Mouse (Mus musculus) lung, embryonic 14.5 days (tissue): ENCODE data around the gene Plppr2. TPM values are rescaled to one million over a fixed set of nuclear protein-coding genes. Genes with fewer than 3 reads are reported as not detected.
A peak's percentile ranks its signal among the peaks of the same experiment; 100 is the strongest.

Experiments used
- ATAC-seq: fragments of 200-750 bp; cut with Nextera tagmentation; 2 replicates; pipeline ENCODE4 v1.8.0; 2017; ENCODE audit warnings: mild to moderate bottlenecking, moderate TSS enrichment, moderate library complexity; ENCODE audit not compliant: insufficient read depth
- DNase-seq: peaks from one replicate; pipeline ENCODE4 v3.0.0-alpha.2; 2015
- H3K27ac ChIP-seq: fragments of 300-500 bp; sonication (generic); 2 replicates; pipeline ENCODE4 v1.5.1; 2014; ENCODE audit warnings: low read depth, mild to moderate bottlenecking, moderate library complexity
- H3K27me3 ChIP-seq: fragments of 300-500 bp; sonication (generic); 2 replicates; pipeline ENCODE4 v1.6.1; 2014; ENCODE audit warnings: low read length, control low read depth; ENCODE audit not compliant: insufficient read depth
- H3K36me3 ChIP-seq: fragments of 300-500 bp; sonication (generic); 2 replicates; pipeline ENCODE4 v1.6.1; 2014; ENCODE audit warnings: control low read depth; ENCODE audit not compliant: insufficient read depth
- H3K4me1 ChIP-seq: fragments of 300-500 bp; sonication (generic); 2 replicates; pipeline ENCODE4 v1.6.1; 2014; ENCODE audit warnings: antibody characterized with exemption, control low read depth; ENCODE audit not compliant: insufficient read depth
- H3K4me2 ChIP-seq: fragments of 300-500 bp; sonication (generic); 2 replicates; pipeline ENCODE4 v1.6.1; 2014; ENCODE audit warnings: mild to moderate bottlenecking
- H3K4me3 ChIP-seq: fragments of 300-500 bp; sonication (generic); 2 replicates; pipeline ENCODE4 v1.5.1; 2014; ENCODE audit warnings: low read depth, low read length
- H3K9ac ChIP-seq: fragments of 300-500 bp; sonication (generic); 2 replicates; pipeline ENCODE4 v1.6.1; 2014
- H3K9me3 ChIP-seq: fragments of 300-500 bp; sonication (generic); 2 replicates; pipeline ENCODE4 v1.6.1; 2016; ENCODE audit warnings: low read depth, low read length, control low read depth
- CTCF ChIP-seq: IDR thresholded peaks from 2 replicates; pipeline ENCODE4 v1.5.1; 2016; ENCODE audit warnings: antibody characterized with exemption, low read depth
- WGBS: fragments of 180-500 bp; shearing (Covaris S2); extraction: QIAGEN DNeasy Blood & Tissue Kit; methylation state at CpG from one replicate; pipeline ENCODE4 v1.1.7; 2014; 5-methylcytosine and 5-hydroxymethylcytosine counted together
- polyA plus RNA-seq: library from polyadenylated mRNA; unstranded; fragments of >200 nt; fragmentation: Nextera tagmentation; extraction: Ambion mirVana; gene quantifications from 2 replicates; pipeline ENCODE4 v1.2.1, GENCODE M21; 2014

Gene Plppr2
- polyA plus RNA-seq, 1 experiment from 2014 or later = 10.2 TPM

GRCm38 (mm10) chr9:21932006-21932405, 4.8 kb upstream of the Plppr2 start:
- Histone ChIP-seq H3K27ac (no peak overlapping the region), H3K4me2 (no peak overlapping the region), H3K4me3 (no peak overlapping the region), H3K9ac (no peak overlapping the region), H3K27me3 (no peaks in the 10 kb centered on the region), H3K36me3 (no peaks in the 10 kb centered on the region), H3K9me3 (no peaks in the 10 kb centered on the region), H3K4me1 (no peaks in the 10 kb centered on the region)
- no peak for TF ChIP-seq CTCF
- no peak for ATAC-seq
- 52% methylated on average over 2 of the region's 2 CpGs for WGBS
- no peak for DNase-seq

GRCm38 (mm10) chr9:21932445-21933137, 4.2 kb upstream of the Plppr2 start:
- DNase-seq = no peak

GRCm38 (mm10) chr9:21934021-21934420, 2.8 kb upstream of the Plppr2 start:
- Histone ChIP-seq H3K27me3 (no peaks in the 10 kb centered on the region), H3K4me2 (no peak overlapping the region), H3K9ac (no peak overlapping the region), H3K27ac (no peak overlapping the region), H3K4me1 (peaks cover 3% of the 10 kb centered on the region; the same call in 1 of the 2 replicates), H3K4me3 (no peak overlapping the region), H3K9me3 (no peaks in the 10 kb centered on the region), H3K36me3 (no peaks in the 10 kb centered on the region)
- no peak for ATAC-seq
- no peak for DNase-seq
- no peak for TF ChIP-seq CTCF
- 83% methylated on average over 12 of the region's 12 CpGs for whole genome bisulfite sequencing

More at GRCm38 (mm10) chr9:21932445-21933137, 4.2 kb upstream of the Plppr2 start:
- H3K9me3 ChIP-seq = no peaks in the 10 kb centered on the region
- H3K4me1 ChIP-seq = peaks cover under 1% of the 10 kb centered on the region; the same call in 1 of the 2 replicates
- no peak overlapping the region for H3K4me2 ChIP-seq
- no peak for ATAC-seq
- no peak overlapping the region for H3K4me3 ChIP-seq
- no peak overlapping the region for H3K9ac ChIP-seq
- no peak overlapping the region for H3K27ac ChIP-seq
- no peak for TF ChIP-seq CTCF
- H3K36me3 ChIP-seq = no peaks in the 10 kb centered on the region
- H3K27me3 ChIP-seq = no peaks in the 10 kb centered on the region
- 56% methylated on average over 12 of the region's 12 CpGs for WGBS

GRCm38 (mm10) chr9:21935466-21936131, 1.2 kb upstream of the Plppr2 start:
- no peak for TF ChIP-seq CTCF
- peaks cover 3% of the 10 kb centered on the region; the same call in 1 of the 2 replicates for H3K4me1 ChIP-seq
- no peak overlapping the region for H3K27ac ChIP-seq
- no peaks in the 10 kb centered on the region for H3K27me3 ChIP-seq
- no peak overlapping the region for H3K9ac ChIP-seq
- 74% methylated on average over 7 of the region's 7 CpGs for WGBS
- H3K36me3 ChIP-seq = no peaks in the 10 kb centered on the region
- H3K9me3 ChIP-seq = no peaks in the 10 kb centered on the region
- DNase-seq (no peak), ATAC-seq (no peak)
- H3K4me2 ChIP-seq = no peak overlapping the region
- no peak overlapping the region for H3K4me3 ChIP-seq

GRCm38 (mm10) chr9:21937711-21938175, 910 bp downstream of the Plppr2 start:
- Histone ChIP-seq H3K9ac (no peak overlapping the region), H3K4me3 (peak overlapping the region; percentile 52; the same call in 1 of the 2 replicates), H3K27ac (no peak overlapping the region), H3K9me3 (no peaks in the 10 kb centered on the region), H3K4me2 (peak overlapping the region; percentile 75), H3K36me3 (no peaks in the 10 kb centered on the region), H3K4me1 (peaks cover 3% of the 10 kb centered on the region; the same call in 1 of the 2 replicates), H3K27me3 (no peaks in the 10 kb centered on the region)
- no peak for DNase-seq
- no peak for ATAC-seq
- no peak for TF ChIP-seq CTCF
- 77% methylated on average over 4 of the region's 4 CpGs for WGBS

GRCm38 (mm10) chr9:21938234-21938855, 1.5 kb downstream of the Plppr2 start:
- H3K27me3 ChIP-seq = no peaks in the 10 kb centered on the region
- H3K36me3 ChIP-seq = no peaks in the 10 kb centered on the region
- H3K27ac ChIP-seq = no peak overlapping the region
- peaks cover 3% of the 10 kb centered on the region; the same call in 1 of the 2 replicates for H3K4me1 ChIP-seq
- WGBS = 79% methylated on average over 4 of the region's 4 CpGs
- no peak overlapping the region for H3K4me3 ChIP-seq
- ATAC-seq (no peak), DNase-seq (no peak)
- H3K4me2 ChIP-seq = no peak overlapping the region
- H3K9ac ChIP-seq = no peak overlapping the region
- no peaks in the 10 kb centered on the region for H3K9me3 ChIP-seq
- TF ChIP-seq CTCF = no peak

GRCm38 (mm10) chr9:21943046-21943445, 6.2 kb downstream of the Plppr2 start:
- 70% methylated on average over 12 of the region's 12 CpGs for WGBS
- H3K4me1 ChIP-seq = no peaks in the 10 kb centered on the region

More at GRCm38 (mm10) chr9:21943046-21943445, 6.2 kb downstream of the Plppr2 start:
- H3K9ac ChIP-seq = no peak overlapping the region
- ATAC-seq = no peak
- H3K4me3 ChIP-seq = no peak overlapping the region
- DNase-seq = no peak
- H3K36me3 ChIP-seq = no peaks in the 10 kb centered on the region
- H3K4me2 ChIP-seq = no peak overlapping the region
- H3K27me3 ChIP-seq = no peaks in the 10 kb centered on the region
- H3K27ac ChIP-seq = no peak overlapping the region
- H3K9me3 ChIP-seq = no peaks in the 10 kb centered on the region
- TF ChIP-seq CTCF = no peak
